In genomic region chr15:7617954-7618353, GRCm38 (mm10) we compare ENCODE assay signal across 18 mouse cellular contexts.
DNase-seq lines count a peak whose midpoint lies in the region; ATAC-seq and TF ChIP-seq lines count a peak whose summit lies in the region.
"Had no signal": no experiment of that assay in that cellular context is flagged by ENCODE, and none has a peak within 500 bp of the region (broad histone marks: within the 10 kb centered on the region; RNA-seq: fewer than 3 reads in every experiment).

No protein-coding gene starts in this region.

- no peaks in the 10 kb centered on the region for H3K9me3 ChIP-seq in intestine, embryonic 14.5 days (ENCODE audit: control insufficient read depth, low read length)
- H3K9me3 ChIP-seq in intestine, embryonic 15.5 days = no peaks in the 10 kb centered on the region
- no peaks in the 10 kb centered on the region for H3K9me3 ChIP-seq in intestine, postnatal 0 days (ENCODE audit: control insufficient read depth)
- H3K9me3 ChIP-seq: embryonic facial prominence, embryonic 10.5 days; embryonic facial prominence, embryonic 12.5 days; forebrain, embryonic 13.5 days; forebrain, embryonic 15.5 days had no signal

- no peak overlapping the region for H3K4me3 ChIP-seq in intestine, embryonic 14.5 days (ENCODE audit: low read depth, low read length)
- H3K4me3 ChIP-seq in intestine, embryonic 15.5 days (replicated peaks) = no peak overlapping the region
- H3K4me3 ChIP-seq in intestine, postnatal 0 days (ENCODE audit: low read depth, low read length) = no peak overlapping the region
- H3K4me3 ChIP-seq in thymus, adult 2 months (ENCODE audit: control insufficient read depth, insufficient read depth, low read length) = no peak overlapping the region
- H3K4me3 ChIP-seq: embryonic facial prominence, embryonic 10.5 days; embryonic facial prominence, embryonic 12.5 days; forebrain, embryonic 13.5 days; forebrain, embryonic 15.5 days had no signal

- no peak for DNase-seq in intestine, embryonic 14.5 days (ENCODE audit: low spot score)
- no peak for DNase-seq in thymus, adult 2 months
- DNase-seq: adrenal gland, adult 2 months; adrenal gland, postnatal 10 days; adrenal gland, postnatal 25 days; cerebellum, adult 11-12 months; cerebellum, adult 2 months; cerebellum, adult 9-10 months; cerebellum, postnatal 10 days; cerebellum, postnatal 25 days; forebrain, postnatal 0 days had no signal

- no peak overlapping the region for H3K27ac ChIP-seq in intestine, embryonic 14.5 days (ENCODE audit: low read depth)
- no peak overlapping the region for H3K27ac ChIP-seq in intestine, embryonic 15.5 days
- no peak overlapping the region for H3K27ac ChIP-seq in intestine, postnatal 0 days (ENCODE audit: low read depth, low read length)
- H3K27ac ChIP-seq in thymus, adult 2 months (ENCODE audit: control insufficient read depth, insufficient read depth, low read length) = no peak overlapping the region
- H3K27ac ChIP-seq: embryonic facial prominence, embryonic 10.5 days; embryonic facial prominence, embryonic 12.5 days; forebrain, embryonic 13.5 days; forebrain, embryonic 15.5 days had no signal

- no peak for TF ChIP-seq POLR2A in thymus, adult 2 months (IDR thresholded peaks at IDR 0.05; ENCODE audit: control insufficient read depth, extremely low read depth, insufficient read depth, low read length, poor library complexity)

- no peaks in the 10 kb centered on the region for H3K27me3 ChIP-seq in intestine, embryonic 14.5 days (replicated peaks; ENCODE audit: control insufficient read depth, insufficient read depth, low read length)
- no peaks in the 10 kb centered on the region for H3K27me3 ChIP-seq in intestine, embryonic 15.5 days (replicated peaks)
- no peaks in the 10 kb centered on the region for H3K27me3 ChIP-seq in intestine, postnatal 0 days (replicated peaks; ENCODE audit: control insufficient read depth, insufficient read depth, low read length)
- H3K27me3 ChIP-seq in thymus, adult 2 months (ENCODE audit: control insufficient read depth, insufficient read depth, low read length) = no peaks in the 10 kb centered on the region
- H3K27me3 ChIP-seq: forebrain, embryonic 13.5 days; forebrain, embryonic 15.5 days had no signal

- no peak overlapping the region for H3K4me2 ChIP-seq in intestine, embryonic 14.5 days (ENCODE audit: low read length)
- H3K4me2 ChIP-seq in intestine, embryonic 15.5 days (replicated peaks) = no peak overlapping the region
- H3K4me2 ChIP-seq in intestine, postnatal 0 days (replicated peaks; ENCODE audit: low read depth) = no peak overlapping the region
- H3K4me2 ChIP-seq: embryonic facial prominence, embryonic 12.5 days; forebrain, embryonic 13.5 days; forebrain, embryonic 15.5 days had no signal

- no peak for TF ChIP-seq CTCF in intestine, postnatal 0 days (IDR thresholded peaks at IDR 0.05; ENCODE audit: low read depth)
- no peak for TF ChIP-seq CTCF in thymus, adult 2 months (IDR thresholded peaks at IDR 0.05; ENCODE audit: borderline replicate concordance, control insufficient read depth, extremely low read depth, insufficient read depth, low read length, poor library complexity)

- 0 out of 2 replicates have a peak, but pooled peaks have one; percentile 43 for ATAC-seq in intestine, embryonic 14.5 days (replicated peaks; ENCODE audit: low FRiP score, low TSS enrichment, low read depth)
- peak; percentile 75; the same call in 1 of the 2 replicates for ATAC-seq in intestine, embryonic 15.5 days
- peak; percentile 74 for ATAC-seq in intestine, postnatal 0 days
- ATAC-seq in cerebellum, adult (ENCODE audit: insufficient number of reproducible peaks, low FRiP score, low TSS enrichment) = no peak
- ATAC-seq: forebrain, embryonic 13.5 days; forebrain, embryonic 15.5 days; forebrain, postnatal 0 days had no signal

- no peak overlapping the region for H3K9ac ChIP-seq in intestine, embryonic 14.5 days (ENCODE audit: low read length)
- H3K9ac ChIP-seq in intestine, embryonic 15.5 days = no peak overlapping the region
- H3K9ac ChIP-seq in intestine, postnatal 0 days (ENCODE audit: low read depth, low read length) = no peak overlapping the region
- H3K9ac ChIP-seq: embryonic facial prominence, embryonic 12.5 days; forebrain, embryonic 13.5 days; forebrain, embryonic 15.5 days; forebrain, postnatal 0 days had no signal

- H3K4me1 ChIP-seq in intestine, embryonic 14.5 days (replicated peaks; ENCODE audit: control insufficient read depth, insufficient read depth, low read length) = no peaks in the 10 kb centered on the region; the same call in 1 of the 2 replicates
- H3K4me1 ChIP-seq in intestine, embryonic 15.5 days (replicated peaks) = 0 out of 2 replicates have a peak, but pooled peaks cover 2% of the 10 kb centered on the region
- H3K4me1 ChIP-seq in intestine, postnatal 0 days (replicated peaks; ENCODE audit: control insufficient read depth, insufficient read depth, low read length) = no peaks in the 10 kb centered on the region
- H3K4me1 ChIP-seq in thymus, adult 2 months (replicated peaks; ENCODE audit: control insufficient read depth, insufficient read depth, low read length) = no peaks in the 10 kb centered on the region
- H3K4me1 ChIP-seq: forebrain, embryonic 13.5 days; forebrain, embryonic 15.5 days had no signal

- 41% methylated on average over 2 of the region's 2 CpGs for WGBS in intestine, embryonic 14.5 days
- WGBS in intestine, embryonic 15.5 days = 35% methylated on average over 2 of the region's 2 CpGs
- WGBS in intestine, postnatal 0 days = 29% methylated on average over 2 of the region's 2 CpGs
- 65% methylated on average over 2 of the region's 2 CpGs for WGBS in thymus, adult 2 months

- H3K36me3 ChIP-seq in intestine, embryonic 14.5 days (ENCODE audit: control insufficient read depth, insufficient read depth, low read length) = no peaks in the 10 kb centered on the region
- H3K36me3 ChIP-seq in intestine, embryonic 15.5 days = no peaks in the 10 kb centered on the region
- no peaks in the 10 kb centered on the region for H3K36me3 ChIP-seq in intestine, postnatal 0 days (ENCODE audit: control insufficient read depth, insufficient read depth)
- H3K36me3 ChIP-seq in thymus, adult 2 months (ENCODE audit: control insufficient read depth, insufficient read depth, low read length) = no peaks in the 10 kb centered on the region
- H3K36me3 ChIP-seq: embryonic facial prominence, embryonic 10.5 days; embryonic facial prominence, embryonic 12.5 days; forebrain, embryonic 15.5 days had no signal
